Mouse (Mus musculus) small intestine, adult 2 months (tissue): ENCODE measurements around the gene Cers5. TPM values are rescaled to one million over a fixed set of nuclear protein-coding genes. Genes with fewer than 3 reads are reported as not detected.
"Not testable (repeated sequence)": the region's sequence is repeated elsewhere in the genome, so short reads cannot be mapped to it uniquely, and the experiment has no call there.

Experiments
- H3K27ac ChIP-seq: fragments of 200-500 bp; 2 replicates; pipeline ENCODE4 v1.5.1; 2012; ENCODE audit warnings: low read depth, low read length, control low read depth, inconsistent platforms; ENCODE audit not compliant: insufficient read depth
- H3K27me3 ChIP-seq: fragments of 200-500 bp; 2 replicates; pipeline ENCODE4 v1.6.1; 2012; ENCODE audit warnings: mild to moderate bottlenecking, moderate library complexity, low read length, inconsistent platforms; ENCODE audit not compliant: control insufficient read depth, insufficient read depth
- H3K36me3 ChIP-seq: fragments of 200-500 bp; 2 replicates; pipeline ENCODE4 v1.6.1; 2012; ENCODE audit warnings: mild to moderate bottlenecking, low read length, control low read depth, inconsistent platforms; ENCODE audit not compliant: control insufficient read depth, insufficient read depth
- H3K4me1 ChIP-seq: fragments of 200-500 bp; 2 replicates; pipeline ENCODE4 v1.6.1; 2012; ENCODE audit warnings: low read length, inconsistent platforms, mixed read lengths; ENCODE audit not compliant: control insufficient read depth, insufficient read depth, insufficient read length
- H3K4me3 ChIP-seq: fragments of 200-500 bp; 2 replicates; pipeline ENCODE4 v1.5.1; 2012; ENCODE audit warnings: low read depth, mild to moderate bottlenecking, control low read depth, inconsistent platforms, low read length, moderate library complexity
- CTCF ChIP-seq: fragments of 200-500 bp; IDR thresholded peaks from 2 replicates; pipeline ENCODE4 v1.5.1; 2012; ENCODE audit warnings: low read depth, mild to moderate bottlenecking, control low read depth, inconsistent platforms, low read length, moderate library complexity, mixed read lengths; ENCODE audit not compliant: insufficient replicate concordance, insufficient read length; ENCODE audit errors: extremely low read depth
- POLR2A ChIP-seq: fragments of 200-500 bp; IDR thresholded peaks from 2 replicates; pipeline ENCODE4 v1.6.1; 2012; ENCODE audit warnings: low read depth, mild to moderate bottlenecking, control low read depth, inconsistent platforms, low read length, moderate library complexity
- WGBS: fragments of 180-500 bp; shearing (Covaris S2); methylation state at CpG from one replicate; pipeline ENCODE4 v1.1.7; 2018; 5-methylcytosine and 5-hydroxymethylcytosine counted together
- polyA plus RNA-seq: library from polyadenylated mRNA; depleted of rRNA; stranded (reverse); fragments of >200 nt; gene quantifications from 2 replicates; pipeline ENCODE4 v1.2.3, GENCODE M21; 2012

Gene Cers5
- polyA plus RNA-seq, 1 experiment, result 8.2 TPM

DNA sequence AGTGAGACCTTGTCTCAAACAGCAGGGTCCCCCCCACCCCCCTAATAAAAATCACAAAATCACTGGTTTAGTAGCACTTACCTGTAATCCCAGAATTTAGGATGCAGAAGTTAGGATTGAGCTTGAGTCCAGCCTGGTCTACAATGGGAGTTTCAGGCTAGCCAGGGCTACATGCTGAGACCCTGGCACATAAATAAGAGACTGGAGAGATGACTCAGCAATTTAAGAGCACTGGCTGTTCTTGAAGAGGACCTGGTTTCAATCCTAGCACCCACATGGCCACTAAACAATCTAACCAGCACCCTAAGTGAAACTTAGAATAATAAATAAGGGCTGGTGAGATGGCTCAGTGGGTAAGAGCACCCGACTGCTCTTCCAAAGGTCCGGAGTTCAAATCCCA lies 41.5 kb downstream of the Cers5 start:
- H3K27me3 ChIP-seq, result no peaks in the 10 kb centered on the region
- H3K4me1 ChIP-seq, result 0 out of 2 replicates have a peak, but pooled peaks cover 3% of the 10 kb centered on the region
- no peak overlapping the region for H3K27ac ChIP-seq
- 96% methylated on average over 2 of the region's 2 CpGs for WGBS
- no peak for TF ChIP-seq CTCF
- TF ChIP-seq POLR2A, result no peak
- peaks cover 34% of the 10 kb centered on the region for H3K36me3 ChIP-seq
- H3K4me3 ChIP-seq, result no peak overlapping the region

GRCm38 (mm10) chr15:99729056-99729783 lies 43.5 kb downstream of the Cers5 start:
- H3K27me3 ChIP-seq, result no peaks in the 10 kb centered on the region
- peaks cover 8% of the 10 kb centered on the region; the same call in 1 of the 2 replicates for H3K4me1 ChIP-seq
- whole genome bisulfite sequencing, result 78% methylated on average over 4 of the region's 4 CpGs
- TF ChIP-seq CTCF, result peak; percentile 22; the same call in 1 of the 2 replicates
- TF ChIP-seq POLR2A, result no peak
- H3K4me3 ChIP-seq, result no peak overlapping the region
- H3K27ac ChIP-seq, result no peak overlapping the region
- peaks cover 26% of the 10 kb centered on the region for H3K36me3 ChIP-seq

DNA sequence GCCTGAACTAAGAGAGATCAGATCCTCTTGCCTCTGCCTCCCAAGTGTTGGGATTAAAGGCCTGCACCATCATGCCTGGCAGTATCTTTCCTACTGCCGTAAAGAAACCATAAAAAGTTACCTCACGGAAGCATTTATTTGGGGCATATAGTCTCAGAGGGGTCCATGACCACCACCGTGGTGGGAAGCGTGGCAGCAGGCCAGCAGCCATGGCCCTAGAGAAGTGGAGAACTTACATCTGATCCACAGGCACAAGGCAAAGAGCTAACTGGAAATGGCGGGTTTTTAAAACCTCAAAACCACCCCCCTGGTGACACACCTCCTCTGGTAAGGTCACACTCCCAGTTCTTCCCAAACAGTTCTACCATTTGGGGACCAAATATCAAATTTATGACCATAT lies 44.5 kb downstream of the Cers5 start:
- 94% methylated on average over 5 of the region's 5 CpGs for WGBS
- H3K4me3 ChIP-seq, result no peak overlapping the region
- TF ChIP-seq POLR2A, result no peak
- TF ChIP-seq CTCF, result no peak
- H3K27me3 ChIP-seq, result no peaks in the 10 kb centered on the region
- H3K27ac ChIP-seq, result no peak overlapping the region
- H3K36me3 ChIP-seq, result peaks cover 28% of the 10 kb centered on the region
- peaks cover 18% of the 10 kb centered on the region; the same call in 1 of the 2 replicates for H3K4me1 ChIP-seq

- WGBS, result 96% methylated on average over 12 of the region's 12 CpGs
- no peak overlapping the region for H3K4me3 ChIP-seq
- H3K27ac ChIP-seq, result no peak overlapping the region
- H3K4me1 ChIP-seq, result peaks cover 23% of the 10 kb centered on the region
- TF ChIP-seq POLR2A (no peak), CTCF (no peak)
- no peaks in the 10 kb centered on the region for H3K27me3 ChIP-seq
- peaks cover 32% of the 10 kb centered on the region for H3K36me3 ChIP-seq
Measured at GRCm38 (mm10) chr15:99727525-99727924, 45.2 kb downstream of the Cers5 start.

DNA sequence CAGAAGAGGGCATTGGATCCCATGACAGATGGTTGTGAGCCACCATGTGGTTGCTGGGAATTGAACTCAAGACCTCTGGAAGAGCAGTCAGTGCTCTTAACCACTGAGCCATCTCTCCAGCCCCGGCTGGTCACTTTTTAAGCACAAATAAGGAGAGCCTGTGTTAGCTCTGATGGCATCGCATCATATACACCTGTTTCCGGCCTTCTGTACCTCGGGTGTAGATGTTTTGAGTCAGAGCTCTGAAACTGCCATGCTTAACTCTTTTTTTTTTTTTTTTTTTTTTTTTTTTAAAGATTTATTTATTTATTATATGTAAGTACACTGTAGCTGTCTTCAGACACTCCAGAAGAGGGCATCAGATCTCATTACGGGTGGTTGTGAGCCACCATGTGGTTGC lies 45.6 kb downstream of the Cers5 start:
- Histone ChIP-seq H3K36me3 (peaks cover 37% of the 10 kb centered on the region), H3K4me1 (peaks cover 23% of the 10 kb centered on the region)
- WGBS, result 93% methylated on average over 4 of the region's 5 CpGs
- H3K4me3 ChIP-seq, H3K27ac ChIP-seq, H3K27me3 ChIP-seq: not testable (repeated sequence)

- no peak for TF ChIP-seq POLR2A
- no peak for TF ChIP-seq CTCF
- Histone ChIP-seq H3K36me3 (peaks cover 42% of the 10 kb centered on the region), H3K27ac (no peak overlapping the region), H3K4me3 (no peak overlapping the region), H3K27me3 (no peaks in the 10 kb centered on the region), H3K4me1 (peaks cover 25% of the 10 kb centered on the region)
- WGBS, result 47% methylated on average over 2 of the region's 2 CpGs
Measured at GRCm38 (mm10) chr15:99726549-99726948, 46.1 kb downstream of the Cers5 start.

DNA sequence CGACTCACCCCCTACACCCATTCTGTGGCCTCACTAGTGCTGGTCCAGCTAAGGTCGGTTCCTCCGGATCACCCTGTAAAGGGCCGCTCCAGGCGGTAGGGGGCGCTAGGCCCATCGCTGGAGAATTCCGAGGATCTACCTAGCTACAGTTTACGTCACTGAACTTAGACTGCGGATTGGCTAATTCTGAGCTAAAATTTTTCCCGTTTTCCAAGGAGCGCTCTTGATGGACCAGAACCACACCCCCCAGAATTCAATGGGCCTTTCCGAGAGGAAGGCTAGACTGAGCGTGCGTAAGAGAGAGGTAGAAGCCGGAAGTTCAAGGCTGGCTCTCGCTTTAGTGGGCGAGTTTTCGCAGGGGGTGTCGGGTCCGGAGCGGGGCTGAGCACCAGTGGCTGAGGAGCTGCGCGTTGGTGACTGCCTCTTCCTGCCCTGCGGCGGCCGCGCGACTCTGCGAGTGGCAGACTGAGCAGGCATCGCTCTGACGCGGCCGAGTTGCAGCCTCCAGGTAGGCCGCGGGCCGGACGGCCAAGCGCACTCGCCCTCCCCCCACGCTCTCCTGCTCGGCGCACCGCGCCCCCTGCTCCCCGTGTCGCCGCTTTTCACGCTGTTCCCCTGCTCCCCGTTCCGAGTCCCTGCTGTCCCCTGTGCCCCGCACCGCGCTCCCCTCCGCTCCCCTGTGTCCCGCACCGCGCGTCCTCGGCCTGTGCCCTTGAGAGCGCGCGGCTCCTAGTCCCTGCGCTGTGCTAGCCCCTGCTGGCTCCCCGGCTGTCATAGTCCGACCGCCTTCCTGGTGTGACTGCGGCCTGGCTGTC lies 47.1 kb downstream of the Cers5 start, which contains the start of gene Cox14:
Gene Cox14, plus strand, starts transcription at position 278 of the 815 bp plus-strand sequence.
- Histone ChIP-seq H3K36me3 (peaks cover 49% of the 10 kb centered on the region), H3K4me3 (peak within 1 kb of the TSS; percentile 88), H3K27ac (peak within 1 kb of the TSS; percentile 95), H3K4me1 (peaks cover 25% of the 10 kb centered on the region), H3K27me3 (no peaks in the 10 kb centered on the region)
- TF ChIP-seq CTCF (peak; percentile 97), POLR2A (peak; percentile 80)
- under 1% methylated on average over 68 of the region's 68 CpGs for WGBS
